Mouse (Mus musculus) kidney, postnatal 36 days (tissue): Measurements from ENCODE around the gene Errfi1.
"Not testable (repeated sequence)": the region's sequence is repeated elsewhere in the genome, so short reads cannot be mapped to it uniquely, and the experiment has no call there.

ENCODE experiments used
- DNase-seq, 2 experiments: peaks; one replicate each; pipeline ENCODE4 v3.0.0; 2021 to 2022; ENCODE audit warnings: mixed read lengths in 2 of 2

The Errfi1 gene

GRCm38 (mm10) chr4:150849964-150850363 is 3.8 kb upstream of the Errfi1 start:
- no peak for DNase-seq

- peak; percentile 76 for DNase-seq
These were observed 2.8 kb upstream of the Errfi1 start for GRCm38 (mm10) chr4:150850893-150851292.

- peak; percentile 63 to 81 for DNase-seq
These were observed 1.7 kb upstream of the Errfi1 start for GRCm38 (mm10) chr4:150852045-150852444.

- DNase-seq: peak in 1 of 2 experiments; percentile 66
These were observed 1.2 kb upstream of the Errfi1 start for GRCm38 (mm10) chr4:150852479-150852878.

- peak; percentile 94 to 97 for DNase-seq
These were observed 1.1 kb downstream of the Errfi1 start for GRCm38 (mm10) chr4:150854839-150855246.

GRCm38 (mm10) chr4:150855346-150855745 is 1.6 kb downstream of the Errfi1 start:
- DNase-seq: peak in 1 of 2 experiments; percentile 54

GRCm38 (mm10) chr4:150860526-150860925 is 6.8 kb downstream of the Errfi1 start:
- no peak for DNase-seq

- DNase-seq: no peak
These were observed 7.4 kb downstream of the Errfi1 start for GRCm38 (mm10) chr4:150861161-150861560.

GRCm38 (mm10) chr4:150862626-150863375 is 9.1 kb downstream of the Errfi1 start:
- no peak for DNase-seq

GRCm38 (mm10) chr4:150865371-150865770 is 11.7 kb downstream of the Errfi1 start:
- DNase-seq: no peak

- DNase-seq: no peak
These were observed 12.3 kb downstream of the Errfi1 start for GRCm38 (mm10) chr4:150866069-150866468.

- no peak for DNase-seq
These were observed 12.8 kb downstream of the Errfi1 start for GRCm38 (mm10) chr4:150866494-150866893.

- DNase-seq: no peak
These were observed 14.4 kb downstream of the Errfi1 start for GRCm38 (mm10) chr4:150868161-150868560.

GRCm38 (mm10) chr4:150868859-150869258 is 15.1 kb downstream of the Errfi1 start:
- no peak for DNase-seq

- DNase-seq: peak in 1 of 2 experiments; percentile 68
These were observed 15.8 kb downstream of the Errfi1 start for GRCm38 (mm10) chr4:150869276-150870197.

GRCm38 (mm10) chr4:150870963-150871391 is 17.3 kb downstream of the Errfi1 start:
- peak in 1 of 2 experiments; percentile 48 for DNase-seq

- peak; percentile 71 to 80 for DNase-seq
These were observed 17.8 kb downstream of the Errfi1 start for GRCm38 (mm10) chr4:150871392-150872138.

GRCm38 (mm10) chr4:150872139-150872651 is 18.5 kb downstream of the Errfi1 start:
- peak; percentile 68 to 70 for DNase-seq

GRCm38 (mm10) chr4:150872681-150873080 is 19.0 kb downstream of the Errfi1 start:
- DNase-seq: no peak

GRCm38 (mm10) chr4:150874416-150874815 is 20.7 kb downstream of the Errfi1 start:
- DNase-seq: not testable (repeated sequence)

- no peak for DNase-seq
These were observed 21.7 kb downstream of the Errfi1 start for GRCm38 (mm10) chr4:150875393-150875792.

GRCm38 (mm10) chr4:150879631-150880030 is 25.9 kb downstream of the Errfi1 start:
- no peak for DNase-seq
